Mouse (Mus musculus) E14TG2a.4 (cell line): ENCODE results near the gene Stk38l.

Experiments
- CTCF ChIP-seq: conservative IDR thresholded peaks from 2 replicates; pipeline ENCODE4 v1.5.1; 2014; ENCODE audit warnings: low read length
- NANOG ChIP-seq: IDR thresholded peaks from 2 replicates; pipeline ENCODE4 v1.6.1; 2014; ENCODE audit warnings: borderline replicate concordance, low read length, mixed read lengths

GRCm38 (mm10) chr6:146719606-146720005, 5.2 kb upstream of the Stk38l start:
- no peak for TF ChIP-seq CTCF
- no peak for TF ChIP-seq NANOG
